Mouse (Mus musculus): ENCODE data around the gene Rimbp3.

- TF ChIP-seq CTCF (IDR thresholded peaks at IDR 0.05 in 2 of 3, conservative IDR thresholded peaks at IDR 0.05 in 1 of 3; ENCODE audit: control insufficient read depth in 1 of 3, insufficient read depth in 1 of 3, low read depth in 2 of 3, low read length in 3 of 3, poor library complexity in 1 of 3, severe bottlenecking in 1 of 3) = no peak
- TF ChIP-seq KAT2A (conservative IDR thresholded peaks at IDR 0.05; ENCODE audit: low read depth, low read length) = no peak
These were observed 26.1 kb downstream of the Rimbp3 start for GRCm38 (mm10) chr16:17234499-17234895.
